Mouse (Mus musculus) embryonic facial prominence, embryonic 10.5 days (tissue): ENCODE results near the gene Sele. TPM values are rescaled to one million over a fixed set of nuclear protein-coding genes. Genes with fewer than 3 reads are reported as not detected.

Source experiments
- DNase-seq: peaks from one replicate; pipeline ENCODE4 v3.0.0-alpha.2; 2017; ENCODE audit warnings: low spot score
- H3K27ac ChIP-seq: fragments of 300-500 bp; sonication (generic); replicated peaks from 2 replicates; pipeline ENCODE4 v1.5.1; 2016; ENCODE audit warnings: mild to moderate bottlenecking
- H3K27me3 ChIP-seq: fragments of 300-500 bp; sonication (generic); replicated peaks from 2 replicates; pipeline ENCODE4 v1.6.1; 2016; ENCODE audit warnings: low read depth, mild to moderate bottlenecking; ENCODE audit not compliant: poor library complexity, severe bottlenecking
- H3K36me3 ChIP-seq: fragments of 300-500 bp; sonication (generic); replicated peaks from 2 replicates; pipeline ENCODE4 v1.6.1; 2016; ENCODE audit warnings: mild to moderate bottlenecking, moderate library complexity
- H3K4me1 ChIP-seq: fragments of 300-500 bp; sonication (generic); 2 replicates; pipeline ENCODE4 v1.6.1; 2016
- H3K4me3 ChIP-seq: fragments of 300-500 bp; sonication (generic); 2 replicates; pipeline ENCODE4 v1.5.1; 2016; ENCODE audit warnings: mild to moderate bottlenecking, moderate library complexity
- H3K9me3 ChIP-seq: fragments of 300-500 bp; sonication (generic); 2 replicates; pipeline ENCODE4 v1.6.1; 2016; ENCODE audit warnings: mild to moderate bottlenecking
- WGBS: fragments of 180-500 bp; shearing (Covaris S2); methylation state at CpG from one replicate; pipeline ENCODE4 v1.1.7; 2016; 5-methylcytosine and 5-hydroxymethylcytosine counted together
- polyA plus RNA-seq: library from polyadenylated mRNA; unstranded; fragments of >200 nt; fragmentation: Nextera tagmentation; extraction: Ambion mirVana; gene quantifications from 2 replicates; pipeline ENCODE4 v1.2.1, GENCODE M21; 2016

The Sele gene
- polyA plus RNA-seq, 1 experiment from 2014 or later: not detected

GRCm38 (mm10) chr1:164075416-164075815 lies 27.4 kb downstream of the Sele start:
- Histone ChIP-seq H3K9me3 (no peaks in the 10 kb centered on the region), H3K27me3 (no peaks in the 10 kb centered on the region), H3K4me1 (no peaks in the 10 kb centered on the region), H3K27ac (no peak overlapping the region), H3K36me3 (no peaks in the 10 kb centered on the region), H3K4me3 (no peak overlapping the region)
- 97% methylated on average over 1 of the region's 1 CpGs for WGBS
- no peak for DNase-seq

GRCm38 (mm10) chr1:164076441-164076840 lies 28.4 kb downstream of the Sele start:
- 62% methylated on average over 1 of the region's 1 CpGs for WGBS
- H3K27me3 ChIP-seq: no peaks in the 10 kb centered on the region
- H3K4me3 ChIP-seq: no peak overlapping the region
- DNase-seq: no peak
- no peaks in the 10 kb centered on the region for H3K4me1 ChIP-seq
- no peaks in the 10 kb centered on the region for H3K9me3 ChIP-seq
- no peak overlapping the region for H3K27ac ChIP-seq
- no peaks in the 10 kb centered on the region for H3K36me3 ChIP-seq

- H3K27me3 ChIP-seq: no peaks in the 10 kb centered on the region
- H3K9me3 ChIP-seq: no peaks in the 10 kb centered on the region
- no peaks in the 10 kb centered on the region for H3K36me3 ChIP-seq
- H3K4me3 ChIP-seq: no peak overlapping the region
- H3K27ac ChIP-seq: no peak overlapping the region
- DNase-seq: no peak
- H3K4me1 ChIP-seq: no peaks in the 10 kb centered on the region
- 91% methylated on average over 3 of the region's 3 CpGs for WGBS
These were observed 29.0 kb downstream of the Sele start for GRCm38 (mm10) chr1:164077031-164077430.

GRCm38 (mm10) chr1:164078323-164078741 lies 30.3 kb downstream of the Sele start:
- no peaks in the 10 kb centered on the region for H3K27me3 ChIP-seq
- WGBS: 90% methylated on average over 4 of the region's 4 CpGs
- no peak overlapping the region for H3K27ac ChIP-seq
- no peaks in the 10 kb centered on the region for H3K36me3 ChIP-seq
- H3K9me3 ChIP-seq: no peaks in the 10 kb centered on the region
- no peak for DNase-seq
- H3K4me3 ChIP-seq: no peak overlapping the region
- no peaks in the 10 kb centered on the region for H3K4me1 ChIP-seq

- H3K4me3 ChIP-seq: no peak overlapping the region
- H3K9me3 ChIP-seq: no peaks in the 10 kb centered on the region
- H3K36me3 ChIP-seq: no peaks in the 10 kb centered on the region
- 86% methylated on average over 11 of the region's 11 CpGs for WGBS
- no peaks in the 10 kb centered on the region for H3K4me1 ChIP-seq
- no peaks in the 10 kb centered on the region for H3K27me3 ChIP-seq
- no peak for DNase-seq
- H3K27ac ChIP-seq: no peak overlapping the region
These were observed 31.1 kb downstream of the Sele start for GRCm38 (mm10) chr1:164079091-164079490.

GRCm38 (mm10) chr1:164083046-164083445 lies 35.0 kb downstream of the Sele start:
- no peak overlapping the region for H3K4me3 ChIP-seq
- WGBS: 84% methylated on average over 4 of the region's 4 CpGs
- H3K36me3 ChIP-seq: no peaks in the 10 kb centered on the region
- no peaks in the 10 kb centered on the region for H3K4me1 ChIP-seq
- no peaks in the 10 kb centered on the region for H3K27me3 ChIP-seq
- no peaks in the 10 kb centered on the region for H3K9me3 ChIP-seq
- H3K27ac ChIP-seq: no peak overlapping the region
- no peak for DNase-seq

GRCm38 (mm10) chr1:164086797-164087196 lies 38.8 kb downstream of the Sele start:
- Histone ChIP-seq H3K4me3 (no peak overlapping the region), H3K4me1 (no peaks in the 10 kb centered on the region), H3K27me3 (no peaks in the 10 kb centered on the region), H3K27ac (no peak overlapping the region), H3K9me3 (no peaks in the 10 kb centered on the region), H3K36me3 (no peaks in the 10 kb centered on the region)
- no peak for DNase-seq
- 84% methylated on average over 3 of the region's 3 CpGs for WGBS

GRCm38 (mm10) chr1:164087872-164088271 lies 39.8 kb downstream of the Sele start:
- Histone ChIP-seq H3K9me3 (no peaks in the 10 kb centered on the region), H3K36me3 (no peaks in the 10 kb centered on the region), H3K4me1 (no peaks in the 10 kb centered on the region), H3K27me3 (no peaks in the 10 kb centered on the region), H3K27ac (no peak overlapping the region), H3K4me3 (no peak overlapping the region)
- DNase-seq: no peak
- 91% methylated on average over 5 of the region's 5 CpGs for WGBS

- no peaks in the 10 kb centered on the region for H3K36me3 ChIP-seq
- H3K9me3 ChIP-seq: no peaks in the 10 kb centered on the region
- H3K27me3 ChIP-seq: no peaks in the 10 kb centered on the region
- H3K27ac ChIP-seq: no peak overlapping the region
- 69% methylated on average over 6 of the region's 6 CpGs for WGBS
- no peak overlapping the region for H3K4me3 ChIP-seq
- no peak for DNase-seq
- H3K4me1 ChIP-seq: no peaks in the 10 kb centered on the region
These were observed 48.7 kb downstream of the Sele start for GRCm38 (mm10) chr1:164096780-164097179.

- no peaks in the 10 kb centered on the region for H3K36me3 ChIP-seq
- WGBS: 86% methylated on average over 2 of the region's 2 CpGs
- H3K4me1 ChIP-seq: no peaks in the 10 kb centered on the region
- no peaks in the 10 kb centered on the region for H3K9me3 ChIP-seq
- H3K27me3 ChIP-seq: no peaks in the 10 kb centered on the region
- no peak for DNase-seq
- no peak overlapping the region for H3K27ac ChIP-seq
- no peak overlapping the region for H3K4me3 ChIP-seq
These were observed 49.9 kb downstream of the Sele start for GRCm38 (mm10) chr1:164097911-164098310.

- Histone ChIP-seq H3K36me3 (no peaks in the 10 kb centered on the region), H3K4me1 (no peaks in the 10 kb centered on the region), H3K4me3 (no peak overlapping the region), H3K9me3 (no peaks in the 10 kb centered on the region), H3K27ac (no peak overlapping the region), H3K27me3 (no peaks in the 10 kb centered on the region)
- 73% methylated on average over 2 of the region's 2 CpGs for WGBS
- no peak for DNase-seq
These were observed 50.3 kb downstream of the Sele start for GRCm38 (mm10) chr1:164098372-164098771.

Other genes with a start within 250 kb of the Sele start
- 18.4 and 18.6 TPM in 2 replicates for gene Scyl3, start 119.1 kb upstream of the Sele start, polyA plus RNA-seq
- gene BC055324, start 53.4 kb upstream of the Sele start, polyA plus RNA-seq: 46.6 and 48.2 TPM in 2 replicates
- 10.9 and 11.8 TPM in 2 replicates for gene Mettl18, start 53.3 kb upstream of the Sele start, polyA plus RNA-seq
- gene Sell, start 13.7 kb downstream of the Sele start, polyA plus RNA-seq: not detected in 2 replicates
- gene Selp, start 67.0 kb downstream of the Sele start, polyA plus RNA-seq: not detected in 2 replicates
- 0.37 and 0.41 TPM in 2 replicates for gene F5, start 103.6 kb downstream of the Sele start, polyA plus RNA-seq
- 10.8 and 11.5 TPM in 2 replicates for gene Slc19a2, start 200.8 kb downstream of the Sele start, polyA plus RNA-seq
- gene Ccdc181, start 227.4 kb downstream of the Sele start, polyA plus RNA-seq: 8.3 and 8.5 TPM in 2 replicates